8 mouse cellular contexts compared by ENCODE assay signal in the genomic region with DNA sequence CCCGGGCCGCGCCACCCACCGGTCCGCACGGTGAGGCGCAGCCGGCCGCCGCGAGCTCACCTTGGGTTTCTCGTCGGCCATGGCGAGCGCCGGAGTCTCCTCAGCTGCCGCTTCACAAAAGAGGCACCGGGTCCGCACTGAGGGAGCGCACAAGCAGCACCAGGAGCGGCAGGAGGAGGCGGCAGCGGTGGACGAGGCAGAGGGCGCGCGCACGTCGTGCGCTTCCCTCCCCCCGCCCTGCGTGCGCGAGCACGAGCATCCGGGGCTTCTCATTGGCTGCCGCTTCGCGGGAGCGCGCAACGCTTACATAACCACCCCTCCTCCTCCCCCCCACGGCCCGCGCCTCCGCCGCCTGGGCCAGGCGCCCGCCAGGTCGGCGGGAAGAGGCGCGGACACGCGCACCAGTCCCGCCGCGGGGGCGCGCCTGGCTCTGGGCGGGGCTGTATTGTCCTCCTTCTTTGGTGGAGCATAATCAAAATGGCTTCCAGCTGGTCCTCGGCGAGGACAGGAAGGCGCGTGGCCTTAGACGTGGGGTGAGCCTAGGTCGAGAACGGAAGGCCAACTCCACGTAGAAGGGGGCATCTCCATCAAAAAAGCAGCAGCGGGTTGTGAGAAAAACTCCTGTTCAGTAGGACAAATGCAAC. TPM values are rescaled to one million over a fixed set of nuclear protein-coding genes. Genes with fewer than 3 reads are reported as not detected.
DNase-seq lines count a peak whose midpoint lies in the region; ATAC-seq and TF ChIP-seq lines count a peak whose summit lies in the region.

A gene (minus strand): TSS at position 239 of the 644 bp plus-strand sequence.

- TF ChIP-seq CTCF in kidney, adult 2 months (conservative IDR thresholded peaks at IDR 0.05; ENCODE audit: insufficient read depth, insufficient read length, low read depth, low read length) = no peak
- TF ChIP-seq CTCF in spleen, adult 2 months (IDR thresholded peaks at IDR 0.05; ENCODE audit: extremely low read depth, insufficient read depth, insufficient read length, insufficient replicate concordance) = no peak

- peak; percentile 98 for DNase-seq in 3134 (ENCODE audit: extremely low read depth, insufficient read length, low spot score)
- peak; percentile 98 to 99 for DNase-seq in adrenal gland, postnatal 36 days
- peak; percentile 98 to 99 for DNase-seq in heart, adult 18-20 months
- DNase-seq in kidney, adult 2 months = peak; percentile 99
- peak; percentile 93 to 97 for DNase-seq in spleen, adult 2 months (ENCODE audit: low read depth in 1 of 2, low spot score in 2 of 2)

- TF ChIP-seq POLR2A in kidney, adult 2 months (IDR thresholded peaks at IDR 0.05; ENCODE audit: low read depth, low read length) = peak; percentile 66
- TF ChIP-seq POLR2A in spleen, adult 2 months (IDR thresholded peaks at IDR 0.05; ENCODE audit: low read depth, low read length) = peak; percentile 60

- H3K27me3 ChIP-seq in embryonic facial prominence, embryonic 13.5 days = no peaks in the 10 kb centered on the region
- H3K27me3 ChIP-seq in kidney, adult 2 months (replicated peaks; ENCODE audit: control insufficient read depth, insufficient read depth, low read length) = no peaks in the 10 kb centered on the region
- no peaks in the 10 kb centered on the region for H3K27me3 ChIP-seq in limb, embryonic 12.5 days
- H3K27me3 ChIP-seq in midbrain, embryonic 15.5 days (replicated peaks) = no peaks in the 10 kb centered on the region
- H3K27me3 ChIP-seq in spleen, adult 2 months (ENCODE audit: control insufficient read depth, insufficient read depth, low read length) = no peaks in the 10 kb centered on the region

- under 1% methylated on average over 41 of the region's 70 CpGs for WGBS in embryonic facial prominence, embryonic 13.5 days
- 2% methylated on average over 62 of the region's 70 CpGs for WGBS in kidney, adult 2 months
- 1% methylated on average over 62 of the region's 70 CpGs for WGBS in limb, embryonic 12.5 days
- WGBS in midbrain, embryonic 15.5 days = under 1% methylated on average over 63 of the region's 70 CpGs
- WGBS in spleen, adult 2 months = under 1% methylated on average over 60 of the region's 70 CpGs

- peak within 1 kb of the TSS; percentile 95 for H3K4me3 ChIP-seq in embryonic facial prominence, embryonic 13.5 days
- H3K4me3 ChIP-seq in kidney, adult 2 months (ENCODE audit: insufficient read depth, low read depth, low read length) = peak within 1 kb of the TSS; percentile 67
- peak within 1 kb of the TSS; percentile 93 for H3K4me3 ChIP-seq in limb, embryonic 12.5 days (replicated peaks)
- H3K4me3 ChIP-seq in midbrain, embryonic 15.5 days = peak within 1 kb of the TSS; percentile 97
- H3K4me3 ChIP-seq in spleen, adult 2 months (ENCODE audit: extremely low read depth, insufficient read depth, insufficient read length) = peak within 1 kb of the TSS; percentile 70

- H3K27ac ChIP-seq in embryonic facial prominence, embryonic 13.5 days = peak within 1 kb of the TSS; percentile 100
- H3K27ac ChIP-seq in kidney, adult 2 months (ENCODE audit: insufficient read depth, low read depth, low read length) = peak within 1 kb of the TSS; percentile 93
- H3K27ac ChIP-seq in limb, embryonic 12.5 days = peak within 1 kb of the TSS; percentile 100
- peak within 1 kb of the TSS; percentile 100 for H3K27ac ChIP-seq in midbrain, embryonic 15.5 days
- H3K27ac ChIP-seq in spleen, adult 2 months (ENCODE audit: insufficient read depth, low read length) = peak within 1 kb of the TSS; percentile 98

- H3K9me3 ChIP-seq in embryonic facial prominence, embryonic 13.5 days = no peaks in the 10 kb centered on the region
- H3K9me3 ChIP-seq in limb, embryonic 12.5 days = no peaks in the 10 kb centered on the region
- H3K9me3 ChIP-seq in midbrain, embryonic 15.5 days = no peaks in the 10 kb centered on the region

- peaks cover 16% of the 10 kb centered on the region for H3K4me1 ChIP-seq in embryonic facial prominence, embryonic 13.5 days
- peaks cover 7% of the 10 kb centered on the region; the same call in 1 of the 2 replicates for H3K4me1 ChIP-seq in kidney, adult 2 months (ENCODE audit: control insufficient read depth, insufficient read depth, low read length)
- peaks cover 16% of the 10 kb centered on the region for H3K4me1 ChIP-seq in limb, embryonic 12.5 days (replicated peaks)
- peaks cover 24% of the 10 kb centered on the region for H3K4me1 ChIP-seq in midbrain, embryonic 15.5 days
- peaks cover 7% of the 10 kb centered on the region; the same call in 1 of the 2 replicates for H3K4me1 ChIP-seq in spleen, adult 2 months (ENCODE audit: control insufficient read depth, insufficient read depth, insufficient read length)

- H3K9ac ChIP-seq in embryonic facial prominence, embryonic 13.5 days = peak within 1 kb of the TSS; percentile 98
- peak within 1 kb of the TSS; percentile 97 for H3K9ac ChIP-seq in limb, embryonic 12.5 days (replicated peaks)
- peak within 1 kb of the TSS; percentile 95 for H3K9ac ChIP-seq in midbrain, embryonic 15.5 days

- peaks cover 31% of the 10 kb centered on the region for H3K36me3 ChIP-seq in embryonic facial prominence, embryonic 13.5 days
- H3K36me3 ChIP-seq in kidney, adult 2 months (ENCODE audit: control insufficient read depth, insufficient read depth, low read length) = peaks cover 1% of the 10 kb centered on the region
- H3K36me3 ChIP-seq in limb, embryonic 12.5 days = peaks cover 30% of the 10 kb centered on the region
- H3K36me3 ChIP-seq in midbrain, embryonic 15.5 days (replicated peaks) = peaks cover 3% of the 10 kb centered on the region; the same call in 1 of the 2 replicates
- peaks cover 18% of the 10 kb centered on the region for H3K36me3 ChIP-seq in spleen, adult 2 months (ENCODE audit: control insufficient read depth, insufficient read depth, low read length)

- ATAC-seq in embryonic facial prominence, embryonic 13.5 days (ENCODE audit: insufficient number of reproducible peaks, insufficient read depth, low FRiP score, low TSS enrichment, low read depth) = peak; percentile 86
- peak; percentile 85 for ATAC-seq in limb, embryonic 12.5 days (ENCODE audit: insufficient number of reproducible peaks, insufficient read depth, low FRiP score, low TSS enrichment, low read depth)
- ATAC-seq in midbrain, embryonic 15.5 days (replicated peaks) = peak; percentile 90

- peak within 1 kb of the TSS; percentile 82 for H3K4me2 ChIP-seq in embryonic facial prominence, embryonic 13.5 days
- H3K4me2 ChIP-seq in limb, embryonic 12.5 days = peak within 1 kb of the TSS; percentile 76
- H3K4me2 ChIP-seq in midbrain, embryonic 15.5 days = peak within 1 kb of the TSS; percentile 73

RNA-seq across cellular contexts. Expression of the gene that starts here (rescaled TPM):
- 100 to 1,000 TPM; 248 to 259 TPM for total RNA-seq in adrenal gland, postnatal 36 days (2021)
- 1,193 and 1,231 TPM in 2 replicates for polyA plus RNA-seq in embryonic facial prominence, embryonic 13.5 days (2015; fragmentation: Nextera tagmentation; extraction: Ambion mirVana)
- 100 to 1,000 TPM; 160 to 170 TPM for total RNA-seq in heart, adult 18-20 months (2021)
- 48.4 and 85.2 TPM in 2 replicates for polyA plus RNA-seq in kidney, adult 2 months (2012; rRNA removed)
- polyA plus RNA-seq in limb, embryonic 12.5 days (2016; fragmentation: Nextera tagmentation; extraction: Ambion mirVana) = 1,335 and 1,406 TPM in 2 replicates
- polyA plus RNA-seq in midbrain, embryonic 15.5 days (2015; fragmentation: Nextera tagmentation; extraction: Ambion mirVana) = 990 and 1,015 TPM in 2 replicates
- polyA plus RNA-seq in spleen, adult 2 months (2012; rRNA removed) = 25.8 and 28.3 TPM in 2 replicates

Comparison
In these comparisons a context has a peak if more than half of its experiments do, and no peak if none do; other contexts are left out.
1. Peak in every context shown above with its lines: DNase-seq, ATAC-seq, H3K4me3 ChIP-seq and H3K27ac ChIP-seq.
2. RNA of the gene that starts here (polyA plus RNA-seq): 1,335 to 1,406 TPM in limb, embryonic 12.5 days, 1,193 to 1,231 TPM in embryonic facial prominence, embryonic 13.5 days and 990 to 1,015 TPM in midbrain, embryonic 15.5 days; 48.4 to 85.2 TPM in kidney, adult 2 months and 25.8 to 28.3 TPM in spleen, adult 2 months; every median in the first group is over 10 times any median in the second.